Mouse (Mus musculus): ENCODE results near the gene Hsf2. TPM values are rescaled to one million over a fixed set of nuclear protein-coding genes. Genes with fewer than 3 reads are reported as not detected.
A peak's percentile ranks its signal among the peaks of the same experiment; 100 is the strongest.
"Not testable (repeated sequence)": the region's sequence is repeated elsewhere in the genome, so short reads cannot be mapped to it uniquely, and the experiment has no call there.

The Hsf2 gene
- polyA plus RNA-seq (2014; fragmentation: Nextera tagmentation; extraction: Ambion mirVana), result 59.8 and 65.3 TPM in 2 replicates

- Histone ChIP-seq H3K4me1 (replicated peaks; ENCODE audit: control insufficient read depth, insufficient read depth, low read length) (peaks cover 4% of the 10 kb centered on the region; the same call in 1 of the 2 replicates), H3K27ac (ENCODE audit: low read depth, low read length) (peak within 1 kb of the TSS; percentile 97), H3K9me3 (ENCODE audit: control insufficient read depth, low read length) (no peaks in the 10 kb centered on the region), H3K27me3 (ENCODE audit: control insufficient read depth, insufficient read depth, low read length) (no peaks in the 10 kb centered on the region), H3K9ac (ENCODE audit: low read length) (peak within 1 kb of the TSS; percentile 97), H3K4me3 (ENCODE audit: low read depth, low read length) (peak within 1 kb of the TSS; percentile 89), H3K36me3 (ENCODE audit: control insufficient read depth, insufficient read depth, low read length) (no peaks in the 10 kb centered on the region), H3K4me2 (ENCODE audit: low read depth, low read length, severe bottlenecking) (peak within 1 kb of the TSS; percentile 70)
- ATAC-seq (replicated peaks; ENCODE audit: low FRiP score), result peak; percentile 99
- WGBS, result 1% methylated on average over 51 of the region's 52 CpGs
- DNase-seq (ENCODE audit: low spot score), result peak; percentile 97
These were observed at the start of gene Hsf2 for GRCm38 (mm10) chr10:57485908-57486541. Gene Hsf2, plus strand, starts transcription at chr10:57486385.

- DNase-seq (ENCODE audit: low spot score) (no peak), ATAC-seq (replicated peaks; ENCODE audit: low FRiP score) (no peak)
- Histone ChIP-seq H3K4me1 (replicated peaks; ENCODE audit: control insufficient read depth, insufficient read depth, low read length) (no peaks in the 10 kb centered on the region), H3K4me3 (ENCODE audit: low read depth, low read length) (no peak overlapping the region), H3K4me2 (ENCODE audit: low read depth, low read length, severe bottlenecking) (no peak overlapping the region), H3K9ac (ENCODE audit: low read length) (no peak overlapping the region), H3K9me3 (ENCODE audit: control insufficient read depth, low read length) (no peaks in the 10 kb centered on the region), H3K27ac (ENCODE audit: low read depth, low read length) (no peak overlapping the region), H3K27me3 (ENCODE audit: control insufficient read depth, insufficient read depth, low read length) (no peaks in the 10 kb centered on the region), H3K36me3 (ENCODE audit: control insufficient read depth, insufficient read depth, low read length) (no peaks in the 10 kb centered on the region)
- WGBS, result 87% methylated on average over 2 of the region's 2 CpGs
These were observed 48.3 kb upstream of the Hsf2 start for GRCm38 (mm10) chr10:57437898-57438297.

GRCm38 (mm10) chr10:57441049-57441448 is 45.1 kb upstream of the Hsf2 start:
- ATAC-seq (replicated peaks; ENCODE audit: low FRiP score) (no peak), DNase-seq (ENCODE audit: low spot score) (no peak)
- H3K9me3 ChIP-seq (ENCODE audit: control insufficient read depth, low read length), result no peaks in the 10 kb centered on the region
- no peak overlapping the region for H3K4me3 ChIP-seq (ENCODE audit: low read depth, low read length)
- H3K27ac ChIP-seq (ENCODE audit: low read depth, low read length), result no peak overlapping the region
- no peaks in the 10 kb centered on the region for H3K36me3 ChIP-seq (ENCODE audit: control insufficient read depth, insufficient read depth, low read length)
- H3K4me2 ChIP-seq (ENCODE audit: low read depth, low read length, severe bottlenecking), result no peak overlapping the region
- H3K9ac ChIP-seq (ENCODE audit: low read length), result no peak overlapping the region
- H3K27me3 ChIP-seq (ENCODE audit: control insufficient read depth, insufficient read depth, low read length), result no peaks in the 10 kb centered on the region
- no peaks in the 10 kb centered on the region for H3K4me1 ChIP-seq (replicated peaks; ENCODE audit: control insufficient read depth, insufficient read depth, low read length)

- no peaks in the 10 kb centered on the region for H3K4me1 ChIP-seq (replicated peaks; ENCODE audit: control insufficient read depth, insufficient read depth, low read length)
- H3K9me3 ChIP-seq (ENCODE audit: control insufficient read depth, low read length), result no peaks in the 10 kb centered on the region
- WGBS, result 75% methylated on average over 8 of the region's 8 CpGs
- H3K27ac ChIP-seq (ENCODE audit: low read depth, low read length), result no peak overlapping the region
- H3K4me3 ChIP-seq (ENCODE audit: low read depth, low read length), result no peak overlapping the region
- H3K36me3 ChIP-seq (ENCODE audit: control insufficient read depth, insufficient read depth, low read length), result no peaks in the 10 kb centered on the region
- no peak overlapping the region for H3K4me2 ChIP-seq (ENCODE audit: low read depth, low read length, severe bottlenecking)
- no peaks in the 10 kb centered on the region for H3K27me3 ChIP-seq (ENCODE audit: control insufficient read depth, insufficient read depth, low read length)
- ATAC-seq (replicated peaks; ENCODE audit: low FRiP score) (no peak), DNase-seq (ENCODE audit: low spot score) (no peak)
- no peak overlapping the region for H3K9ac ChIP-seq (ENCODE audit: low read length)
These were observed 41.8 kb upstream of the Hsf2 start for GRCm38 (mm10) chr10:57444392-57444791.

GRCm38 (mm10) chr10:57445655-57446054 is 40.5 kb upstream of the Hsf2 start:
- H3K4me1 ChIP-seq (replicated peaks; ENCODE audit: control insufficient read depth, insufficient read depth, low read length), result no peaks in the 10 kb centered on the region
- ATAC-seq (replicated peaks; ENCODE audit: low FRiP score), result no peak
- H3K4me2 ChIP-seq (ENCODE audit: low read depth, low read length, severe bottlenecking), result no peak overlapping the region

GRCm38 (mm10) chr10:57447657-57448050 is 38.5 kb upstream of the Hsf2 start:
- Histone ChIP-seq H3K4me3 (ENCODE audit: low read depth, low read length) (no peak overlapping the region), H3K27me3 (ENCODE audit: control insufficient read depth, insufficient read depth, low read length) (no peaks in the 10 kb centered on the region), H3K4me1 (replicated peaks; ENCODE audit: control insufficient read depth, insufficient read depth, low read length) (no peaks in the 10 kb centered on the region), H3K36me3 (ENCODE audit: control insufficient read depth, insufficient read depth, low read length) (no peaks in the 10 kb centered on the region), H3K9ac (ENCODE audit: low read length) (no peak overlapping the region), H3K27ac (ENCODE audit: low read depth, low read length) (no peak overlapping the region), H3K9me3 (ENCODE audit: control insufficient read depth, low read length) (no peaks in the 10 kb centered on the region), H3K4me2 (ENCODE audit: low read depth, low read length, severe bottlenecking) (no peak overlapping the region)
- DNase-seq (ENCODE audit: low spot score) (no peak), ATAC-seq (replicated peaks; ENCODE audit: low FRiP score) (peak; percentile 18; the same call in 1 of the 2 replicates)

More at GRCm38 (mm10) chr10:57445655-57446054, 40.5 kb upstream of the Hsf2 start:
- H3K27me3 ChIP-seq (ENCODE audit: control insufficient read depth, insufficient read depth, low read length), result no peaks in the 10 kb centered on the region
- DNase-seq (ENCODE audit: low spot score), result no peak
- H3K9ac ChIP-seq (ENCODE audit: low read length), result no peak overlapping the region
- no peaks in the 10 kb centered on the region for H3K36me3 ChIP-seq (ENCODE audit: control insufficient read depth, insufficient read depth, low read length)
- WGBS, result 82% methylated on average over 1 of the region's 1 CpGs
- H3K4me3 ChIP-seq (ENCODE audit: low read depth, low read length), result no peak overlapping the region
- no peak overlapping the region for H3K27ac ChIP-seq (ENCODE audit: low read depth, low read length)
- no peaks in the 10 kb centered on the region for H3K9me3 ChIP-seq (ENCODE audit: control insufficient read depth, low read length)

- no peaks in the 10 kb centered on the region for H3K27me3 ChIP-seq (ENCODE audit: control insufficient read depth, insufficient read depth, low read length)
- H3K36me3 ChIP-seq (ENCODE audit: control insufficient read depth, insufficient read depth, low read length), result no peaks in the 10 kb centered on the region
- H3K9me3 ChIP-seq (ENCODE audit: control insufficient read depth, low read length), result no peaks in the 10 kb centered on the region
- peak overlapping the region; percentile 13; the same call in 1 of the 2 replicates for H3K4me3 ChIP-seq (ENCODE audit: low read depth, low read length)
- H3K27ac ChIP-seq (ENCODE audit: low read depth, low read length), result no peak overlapping the region
- H3K4me1 ChIP-seq (replicated peaks; ENCODE audit: control insufficient read depth, insufficient read depth, low read length), result no peaks in the 10 kb centered on the region
- no peak overlapping the region for H3K9ac ChIP-seq (ENCODE audit: low read length)
- ATAC-seq (replicated peaks; ENCODE audit: low FRiP score) (peak; percentile 72), DNase-seq (ENCODE audit: low spot score) (peak; percentile 88)
- WGBS, result 4% methylated on average over 19 of the region's 19 CpGs
- peak overlapping the region; percentile 13; the same call in 1 of the 2 replicates for H3K4me2 ChIP-seq (ENCODE audit: low read depth, low read length, severe bottlenecking)
These were observed 38.0 kb upstream of the Hsf2 start for GRCm38 (mm10) chr10:57448051-57448716.

- 29% methylated on average over 10 of the region's 10 CpGs for WGBS
- H3K4me1 ChIP-seq (replicated peaks; ENCODE audit: control insufficient read depth, insufficient read depth, low read length); H3K4me3 ChIP-seq (ENCODE audit: low read depth, low read length); H3K9ac ChIP-seq (ENCODE audit: low read length); H3K9me3 ChIP-seq (ENCODE audit: control insufficient read depth, low read length); H3K27ac ChIP-seq (ENCODE audit: low read depth, low read length); H3K36me3 ChIP-seq (ENCODE audit: control insufficient read depth, insufficient read depth, low read length); H3K4me2 ChIP-seq (ENCODE audit: low read depth, low read length, severe bottlenecking); H3K27me3 ChIP-seq (ENCODE audit: control insufficient read depth, insufficient read depth, low read length): not testable (repeated sequence)
- ATAC-seq (replicated peaks; ENCODE audit: low FRiP score) (peak; percentile 65), DNase-seq (ENCODE audit: low spot score) (peak; percentile 72)
These were observed 22.9 kb upstream of the Hsf2 start for GRCm38 (mm10) chr10:57463298-57463697.

GRCm38 (mm10) chr10:57465768-57466167 is 20.4 kb upstream of the Hsf2 start:
- no peak overlapping the region for H3K9ac ChIP-seq (ENCODE audit: low read length)

More at GRCm38 (mm10) chr10:57465768-57466167, 20.4 kb upstream of the Hsf2 start:
- Histone ChIP-seq H3K27me3 (ENCODE audit: control insufficient read depth, insufficient read depth, low read length) (no peaks in the 10 kb centered on the region), H3K4me1 (replicated peaks; ENCODE audit: control insufficient read depth, insufficient read depth, low read length) (no peaks in the 10 kb centered on the region), H3K9me3 (ENCODE audit: control insufficient read depth, low read length) (no peaks in the 10 kb centered on the region), H3K4me2 (ENCODE audit: low read depth, low read length, severe bottlenecking) (no peak overlapping the region), H3K36me3 (ENCODE audit: control insufficient read depth, insufficient read depth, low read length) (no peaks in the 10 kb centered on the region), H3K4me3 (ENCODE audit: low read depth, low read length) (no peak overlapping the region), H3K27ac (ENCODE audit: low read depth, low read length) (no peak overlapping the region)
- ATAC-seq (replicated peaks; ENCODE audit: low FRiP score), result no peak
- no peak for DNase-seq (ENCODE audit: low spot score)

All from forebrain, embryonic 11.5 days (tissue).